Comparison of ENCODE assay signal across 32 mouse cellular contexts in the genomic region with DNA sequence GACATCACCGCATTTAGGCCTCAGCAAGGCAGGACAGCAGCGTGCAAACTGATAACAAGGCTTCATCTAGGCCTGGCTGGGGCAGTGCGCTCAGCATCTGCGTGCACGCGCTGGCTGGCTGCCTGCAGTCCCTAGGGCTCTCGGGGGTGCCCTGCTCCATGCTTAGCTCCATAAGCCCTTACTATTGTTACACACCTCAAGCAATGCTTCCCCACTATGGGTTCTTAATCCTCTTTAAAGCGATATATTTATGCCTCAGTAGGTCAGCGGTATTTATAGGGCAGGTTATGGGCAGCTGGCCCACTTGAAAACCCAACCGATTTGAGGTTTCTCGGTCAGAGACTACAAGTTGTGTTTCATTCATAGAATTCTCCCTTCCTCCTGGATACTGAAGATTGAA. TPM values are rescaled to one million over a fixed set of nuclear protein-coding genes. Genes with fewer than 3 reads are reported as not detected.
DNase-seq lines count a peak whose midpoint lies in the region; ATAC-seq and TF ChIP-seq lines count a peak whose summit lies in the region.
"Had no signal": no experiment of that assay in that cellular context is flagged by ENCODE, and none has a peak within 500 bp of the region (broad histone marks: within the 10 kb centered on the region; RNA-seq: fewer than 3 reads in every experiment).

No protein-coding gene starts in this region.

- H3K27ac ChIP-seq in midbrain, embryonic 10.5 days (replicated peaks): peak overlapping the region; percentile 59; the same call in 1 of the 2 replicates
- H3K27ac ChIP-seq in midbrain, postnatal 0 days (ENCODE audit: low read depth, low read length): no peak overlapping the region
- H3K27ac ChIP-seq: embryonic facial prominence, embryonic 15.5 days; forebrain, embryonic 12.5 days; forebrain, embryonic 15.5 days; hindbrain, embryonic 12.5 days; hindbrain, embryonic 15.5 days had no signal

- H3K4me1 ChIP-seq in midbrain, embryonic 10.5 days: peaks cover 26% of the 10 kb centered on the region
- H3K4me1 ChIP-seq in midbrain, postnatal 0 days (ENCODE audit: insufficient read depth, low read length): no peaks in the 10 kb centered on the region
- H3K4me1 ChIP-seq: embryonic facial prominence, embryonic 15.5 days; forebrain, embryonic 15.5 days; hindbrain, embryonic 12.5 days; hindbrain, embryonic 15.5 days had no signal

- H3K4me2 ChIP-seq in midbrain, postnatal 0 days (ENCODE audit: low read depth, low read length, poor library complexity, severe bottlenecking): no peak overlapping the region
- H3K4me2 ChIP-seq: embryonic facial prominence, embryonic 15.5 days; forebrain, embryonic 12.5 days; forebrain, embryonic 15.5 days; heart, embryonic 11.5 days; hindbrain, embryonic 12.5 days; hindbrain, embryonic 15.5 days had no signal

- no peaks in the 10 kb centered on the region for H3K27me3 ChIP-seq in midbrain, embryonic 10.5 days (ENCODE audit: low read depth, poor library complexity, severe bottlenecking)
- no peaks in the 10 kb centered on the region for H3K27me3 ChIP-seq in midbrain, postnatal 0 days (ENCODE audit: insufficient read depth, low read length)
- H3K27me3 ChIP-seq: embryonic facial prominence, embryonic 15.5 days; forebrain, embryonic 15.5 days; hindbrain, embryonic 12.5 days; hindbrain, embryonic 15.5 days had no signal

- H3K9me3 ChIP-seq in midbrain, embryonic 10.5 days (replicated peaks): peaks cover 10% of the 10 kb centered on the region; the same call in 1 of the 2 replicates
- H3K9me3 ChIP-seq in midbrain, postnatal 0 days (ENCODE audit: low read length): no peaks in the 10 kb centered on the region
- H3K9me3 ChIP-seq: embryonic facial prominence, embryonic 15.5 days; forebrain, embryonic 12.5 days; forebrain, embryonic 15.5 days; hindbrain, embryonic 15.5 days had no signal

- ATAC-seq in midbrain, postnatal 0 days (ENCODE audit: low FRiP score): no peak
- ATAC-seq: CD4-positive, CD25-positive, alpha-beta regulatory T cell, adult 4 months; forebrain, embryonic 15.5 days had no signal

- no peak for DNase-seq in midbrain, embryonic 10.5 days (ENCODE audit: low spot score)
- no peak for DNase-seq in midbrain, postnatal 0 days (ENCODE audit: low spot score)
- DNase-seq in retina, adult 2 months (ENCODE audit: low read depth, low spot score): peak; percentile 82
- DNase-seq in retina, embryonic 14.5 days (ENCODE audit: low spot score): no peak
- DNase-seq in brain, embryonic 14.5 days (ENCODE audit: low read depth): peak; percentile 31
- peak; percentile 35 for DNase-seq in retina, postnatal 1 day
- no peak for DNase-seq in kidney, postnatal 36 days
- DNase-seq in right cerebral cortex, postnatal 14 days: no peak
- DNase-seq: adrenal gland, postnatal 10 days; adrenal gland, postnatal 36 days; cerebellum, adult 11 months; cerebellum, adult 2 months; cerebellum, adult 9-11 months; cerebellum, postnatal 25 days; gastrocnemius, postnatal 10 days; heart, adult 11 months had no signal

- TF ChIP-seq POLR2A in brain, embryonic 14.5 days (IDR thresholded peaks at IDR 0.05; ENCODE audit: borderline replicate concordance, extremely low read depth, insufficient read depth, insufficient read length, poor library complexity, severe bottlenecking): no peak

- H3K9ac ChIP-seq in midbrain, postnatal 0 days (replicated peaks; ENCODE audit: low read length, poor library complexity, severe bottlenecking): no peak overlapping the region
- H3K9ac ChIP-seq: embryonic facial prominence, embryonic 15.5 days; forebrain, embryonic 12.5 days; forebrain, embryonic 15.5 days; hindbrain, embryonic 12.5 days; hindbrain, embryonic 15.5 days had no signal

- no peak for TF ChIP-seq CTCF in midbrain, postnatal 0 days (IDR thresholded peaks at IDR 0.05)
- no peak for TF ChIP-seq CTCF in brain, embryonic 14.5 days (IDR thresholded peaks at IDR 0.05; ENCODE audit: borderline replicate concordance, extremely low read depth, insufficient read depth, insufficient read length)

- H3K36me3 ChIP-seq in midbrain, embryonic 10.5 days: peaks cover 54% of the 10 kb centered on the region
- peaks cover 17% of the 10 kb centered on the region for H3K36me3 ChIP-seq in midbrain, postnatal 0 days (ENCODE audit: insufficient read depth, low read length)

- WGBS in midbrain, embryonic 10.5 days: 68% methylated on average over 11 of the region's 11 CpGs
- 49% methylated on average over 11 of the region's 11 CpGs for WGBS in midbrain, postnatal 0 days

- no peak overlapping the region for H3K4me3 ChIP-seq in midbrain, embryonic 10.5 days
- H3K4me3 ChIP-seq in midbrain, postnatal 0 days (ENCODE audit: low read depth, low read length): no peak overlapping the region
- H3K4me3 ChIP-seq: embryonic facial prominence, embryonic 15.5 days; forebrain, embryonic 12.5 days; forebrain, embryonic 15.5 days; hindbrain, embryonic 12.5 days; hindbrain, embryonic 15.5 days had no signal

RNA-seq across cellular contexts. Expression of gene Guca1b, which starts 3.3 kb away (rescaled TPM):
- polyA plus RNA-seq in midbrain, embryonic 10.5 days (2016; fragmentation: Nextera tagmentation; extraction: Ambion mirVana): 1.2 and 2.2 TPM in 2 replicates
- 0.52 TPM in 1 of 2 replicates, not detected in the other for total RNA-seq in midbrain, postnatal 0 days (2014; rRNA removed)
- 0.31 and 0.33 TPM in 2 replicates for polyA plus RNA-seq in midbrain, postnatal 0 days (2015; fragmentation: Nextera tagmentation; extraction: Ambion mirVana)
- polyA plus RNA-seq in brain, embryonic 14.5 days (2012; rRNA removed): 1.2 TPM in 2 replicates
- total RNA-seq: common myeloid progenitor, adult 5-6 weeks; hematopoietic stem cell, adult 5-6 weeks had no signal

RNA-seq across cellular contexts. Expression of gene Mrps10, which starts 13.2 kb away (rescaled TPM):
- 83.8 and 84.2 TPM in 2 replicates for polyA plus RNA-seq in midbrain, embryonic 10.5 days (2016; fragmentation: Nextera tagmentation; extraction: Ambion mirVana)
- total RNA-seq in midbrain, postnatal 0 days (2014; rRNA removed): 28.4 and 33.3 TPM in 2 replicates
- polyA plus RNA-seq in midbrain, postnatal 0 days (2015; fragmentation: Nextera tagmentation; extraction: Ambion mirVana): 70.1 and 79.4 TPM in 2 replicates
- polyA plus RNA-seq in brain, embryonic 14.5 days (2012; rRNA removed): 46.2 and 47.5 TPM in 2 replicates

RNA-seq across cellular contexts. Expression of gene Guca1a, which starts 18.5 kb away (rescaled TPM):
- 5.2 and 5.8 TPM in 2 replicates for polyA plus RNA-seq in midbrain, embryonic 10.5 days (2016; fragmentation: Nextera tagmentation; extraction: Ambion mirVana)
- total RNA-seq in midbrain, postnatal 0 days (2014; rRNA removed): not detected in 2 replicates
- 1.3 and 1.5 TPM in 2 replicates for polyA plus RNA-seq in midbrain, postnatal 0 days (2015; fragmentation: Nextera tagmentation; extraction: Ambion mirVana)
- 0.43 and 0.83 TPM in 2 replicates for polyA plus RNA-seq in brain, embryonic 14.5 days (2012; rRNA removed)
- total RNA-seq: gastrocnemius, adult 18-20 months had no signal
- polyA plus RNA-seq: CD4-positive, CD25-positive, alpha-beta regulatory T cell, adult 4 months had no signal

RNA-seq across cellular contexts. Expression of gene AI661453, which starts 54.5 kb away (rescaled TPM):
- polyA plus RNA-seq in midbrain, embryonic 10.5 days (2016; fragmentation: Nextera tagmentation; extraction: Ambion mirVana): 0.15 and 0.20 TPM in 2 replicates
- total RNA-seq in midbrain, postnatal 0 days (2014; rRNA removed): 0.19 and 0.93 TPM in 2 replicates
- polyA plus RNA-seq in midbrain, postnatal 0 days (2015; fragmentation: Nextera tagmentation; extraction: Ambion mirVana): 0.13 and 0.19 TPM in 2 replicates
- 0.42 and 0.85 TPM in 2 replicates for polyA plus RNA-seq in brain, embryonic 14.5 days (2012; rRNA removed)
- total RNA-seq: MEL had no signal
- polyA plus RNA-seq: CD4-positive, CD25-positive, alpha-beta regulatory T cell, adult 4 months had no signal

RNA-seq across cellular contexts. Expression of gene 1700001C19Rik, which starts 55.3 kb away (rescaled TPM):
- 0.21 and 0.33 TPM in 2 replicates for polyA plus RNA-seq in midbrain, embryonic 10.5 days (2016; fragmentation: Nextera tagmentation; extraction: Ambion mirVana)
- total RNA-seq in midbrain, postnatal 0 days (2014; rRNA removed): 0.22 and 2.5 TPM in 2 replicates
- 0.46 and 0.48 TPM in 2 replicates for polyA plus RNA-seq in midbrain, postnatal 0 days (2015; fragmentation: Nextera tagmentation; extraction: Ambion mirVana)
- polyA plus RNA-seq in brain, embryonic 14.5 days (2012; rRNA removed): 0.41 and 0.53 TPM in 2 replicates
- total RNA-seq: adrenal gland, adult 18-20 months; adrenal gland, postnatal 36 days; common myeloid progenitor, adult 5-6 weeks; gastrocnemius, adult 18-20 months; gastrocnemius, postnatal 10 days; gastrocnemius, postnatal 4 days; heart, adult 8-10 months; heart, postnatal 25 days; MEL had no signal
- polyA plus RNA-seq: C2C12; CD4-positive, CD25-positive, alpha-beta regulatory T cell, adult 4 months had no signal

Comparison
In these comparisons a context has a peak if more than half of its experiments do, and no peak if none do; other contexts are left out.
1. DNase-seq: peak in retina, adult 2 months (single experiment), brain, embryonic 14.5 days (single experiment) and retina, postnatal 1 day (single experiment); none in midbrain, embryonic 10.5 days (single experiment), midbrain, postnatal 0 days (single experiment), retina, embryonic 14.5 days (single experiment), kidney, postnatal 36 days (0 of 2) and right cerebral cortex, postnatal 14 days (single experiment).